Mouse (Mus musculus) heart, adult 8-10 months (tissue): ENCODE data around the gene Rasgrp2. TPM values are rescaled to one million over a fixed set of nuclear protein-coding genes. Genes with fewer than 3 reads are reported as not detected.

Experiments
- DNase-seq: peaks from one replicate; pipeline ENCODE4 v3.0.0; 2022; ENCODE audit warnings: low spot score
- total RNA-seq, 4 experiments: library from RNA; stranded (reverse); gene quantifications; 2 replicates each; pipeline ENCODE4 v1.2.4; 2022

Gene Rasgrp2
- total RNA-seq, 4 experiments from 2014 or later = 31.2 to 51.0 (median 43.8) TPM

- no peak for DNase-seq
These were observed 16.7 kb upstream of the Rasgrp2 start for GRCm38 (mm10) chr19:6382323-6382924.

- no peak for DNase-seq
These were observed 15.7 kb upstream of the Rasgrp2 start for GRCm38 (mm10) chr19:6383470-6383869.

GRCm38 (mm10) chr19:6384128-6384527, 15.0 kb upstream of the Rasgrp2 start, which contains the start of gene Pygm:
TSS of gene Pygm (plus strand) at chr19:6384399.
- peak; percentile 92 for DNase-seq

DNA sequence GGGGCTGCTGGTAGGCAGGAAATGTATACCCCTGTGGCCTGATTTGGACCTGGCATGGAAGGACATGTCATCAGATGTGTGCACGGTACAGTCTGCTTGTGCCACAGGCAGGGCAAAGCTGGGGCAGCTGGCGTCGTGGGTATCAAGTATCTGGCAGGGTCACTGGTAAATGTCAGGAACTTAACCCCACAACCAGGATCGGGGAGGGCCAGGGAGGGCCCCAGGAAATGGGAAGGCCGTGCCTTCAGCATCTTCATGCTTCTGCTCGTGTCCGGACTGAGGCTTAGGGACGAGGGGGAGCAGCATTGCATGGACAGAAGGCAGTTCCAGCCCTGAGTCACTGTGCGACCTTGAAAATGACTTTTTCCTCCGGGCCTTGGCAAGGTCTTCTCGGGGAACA, 14.2 kb upstream of the Rasgrp2 start:
- DNase-seq = peak; percentile 48

GRCm38 (mm10) chr19:6385419-6385818, 13.7 kb upstream of the Rasgrp2 start:
- DNase-seq = no peak

DNA sequence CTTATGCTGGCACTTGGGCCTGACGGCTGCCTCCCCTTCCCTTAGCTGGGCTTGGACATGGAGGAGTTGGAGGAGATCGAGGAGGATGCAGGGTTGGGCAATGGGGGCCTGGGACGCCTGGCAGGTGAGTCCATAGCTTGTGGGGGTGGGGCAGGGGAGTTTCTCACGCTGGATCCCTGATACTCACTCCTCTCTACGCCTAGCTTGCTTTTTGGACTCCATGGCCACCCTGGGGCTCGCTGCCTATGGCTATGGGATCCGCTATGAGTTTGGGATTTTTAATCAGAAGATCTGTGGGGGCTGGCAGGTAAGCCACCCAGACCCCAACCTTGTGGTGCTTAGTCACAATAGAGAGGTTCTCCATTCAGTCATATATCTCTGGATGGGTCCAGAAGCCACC, 13.3 kb upstream of the Rasgrp2 start:
- no peak for DNase-seq

- no peak for DNase-seq
These were observed 12.9 kb upstream of the Rasgrp2 start for GRCm38 (mm10) chr19:6386234-6386633.

DNA sequence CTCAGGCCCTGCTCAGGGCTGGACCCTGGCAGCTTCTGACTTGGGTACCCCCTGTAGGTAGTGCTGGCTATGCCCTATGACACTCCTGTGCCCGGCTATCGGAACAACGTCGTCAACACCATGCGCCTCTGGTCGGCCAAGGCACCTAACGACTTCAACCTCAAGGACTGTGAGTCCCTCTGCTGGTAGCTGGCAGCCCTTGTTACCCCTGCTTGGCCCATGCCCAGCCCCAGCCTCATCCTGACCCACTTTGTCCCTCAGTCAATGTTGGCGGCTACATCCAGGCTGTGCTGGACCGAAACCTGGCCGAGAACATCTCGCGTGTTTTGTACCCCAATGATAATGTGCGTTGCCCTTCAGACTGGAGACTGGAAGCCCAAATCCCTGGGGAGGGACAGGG, 11.1 kb upstream of the Rasgrp2 start:
- DNase-seq = peak; percentile 56

GRCm38 (mm10) chr19:6389803-6390202, 9.3 kb upstream of the Rasgrp2 start:
- DNase-seq = no peak

DNA sequence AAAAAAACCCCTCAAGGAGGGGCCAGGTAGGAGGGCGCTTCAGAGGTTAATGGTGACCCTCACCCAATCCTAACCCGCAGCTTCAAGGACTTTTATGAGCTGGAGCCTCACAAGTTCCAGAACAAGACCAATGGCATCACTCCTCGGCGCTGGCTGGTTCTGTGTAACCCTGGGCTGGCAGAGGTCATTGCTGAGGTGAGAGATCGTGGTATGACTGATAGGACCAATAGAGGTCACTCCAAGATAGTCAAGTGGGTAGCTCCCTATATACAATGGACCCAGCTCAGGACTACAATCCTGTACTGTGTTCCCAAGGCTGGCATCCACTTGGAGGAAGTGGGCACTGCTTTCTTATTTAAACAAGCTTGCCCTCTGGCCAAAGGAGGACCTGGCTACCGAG, 8.9 kb upstream of the Rasgrp2 start:
- no peak for DNase-seq

- DNase-seq = no peak
These were observed 6.3 kb upstream of the Rasgrp2 start for GRCm38 (mm10) chr19:6392743-6393393.

GRCm38 (mm10) chr19:6393637-6394036, 5.5 kb upstream of the Rasgrp2 start:
- no peak for DNase-seq

- DNase-seq = no peak
These were observed 2.9 kb upstream of the Rasgrp2 start for GRCm38 (mm10) chr19:6396237-6396636.

- no peak for DNase-seq
These were observed 1.4 kb upstream of the Rasgrp2 start for GRCm38 (mm10) chr19:6397582-6398249.

- DNase-seq = peak; percentile 87
These were observed 474 bp upstream of the Rasgrp2 start for GRCm38 (mm10) chr19:6398447-6399284.

GRCm38 (mm10) chr19:6400096-6401086, 1.3 kb downstream of the Rasgrp2 start:
- DNase-seq = no peak

GRCm38 (mm10) chr19:6401131-6401815, 2.1 kb downstream of the Rasgrp2 start:
- DNase-seq = peak; percentile 88

- DNase-seq = peak; percentile 71
These were observed 2.8 kb downstream of the Rasgrp2 start for GRCm38 (mm10) chr19:6401951-6402350.

GRCm38 (mm10) chr19:6403869-6404268, 4.7 kb downstream of the Rasgrp2 start:
- no peak for DNase-seq

- DNase-seq = no peak
These were observed 6.3 kb downstream of the Rasgrp2 start for GRCm38 (mm10) chr19:6405433-6405832.
